Mouse (Mus musculus) thymus, adult 2 months (tissue): ENCODE measurements around the gene Fam166b.

Source experiments
- CTCF ChIP-seq: fragments of 200-500 bp; IDR thresholded peaks from 2 replicates; pipeline ENCODE4 v1.5.1; 2012; ENCODE audit warnings: mild to moderate bottlenecking, control low read depth, low read length, moderate library complexity, borderline replicate concordance; ENCODE audit not compliant: control insufficient read depth, poor library complexity, insufficient read depth; ENCODE audit errors: extremely low read depth
- POLR2A ChIP-seq: fragments of 200-500 bp; IDR thresholded peaks from 2 replicates; pipeline ENCODE4 v1.6.1; 2012; ENCODE audit warnings: mild to moderate bottlenecking, low read length, control low read depth, moderate library complexity; ENCODE audit not compliant: control insufficient read depth, poor library complexity, insufficient read depth; ENCODE audit errors: extremely low read depth

DNA sequence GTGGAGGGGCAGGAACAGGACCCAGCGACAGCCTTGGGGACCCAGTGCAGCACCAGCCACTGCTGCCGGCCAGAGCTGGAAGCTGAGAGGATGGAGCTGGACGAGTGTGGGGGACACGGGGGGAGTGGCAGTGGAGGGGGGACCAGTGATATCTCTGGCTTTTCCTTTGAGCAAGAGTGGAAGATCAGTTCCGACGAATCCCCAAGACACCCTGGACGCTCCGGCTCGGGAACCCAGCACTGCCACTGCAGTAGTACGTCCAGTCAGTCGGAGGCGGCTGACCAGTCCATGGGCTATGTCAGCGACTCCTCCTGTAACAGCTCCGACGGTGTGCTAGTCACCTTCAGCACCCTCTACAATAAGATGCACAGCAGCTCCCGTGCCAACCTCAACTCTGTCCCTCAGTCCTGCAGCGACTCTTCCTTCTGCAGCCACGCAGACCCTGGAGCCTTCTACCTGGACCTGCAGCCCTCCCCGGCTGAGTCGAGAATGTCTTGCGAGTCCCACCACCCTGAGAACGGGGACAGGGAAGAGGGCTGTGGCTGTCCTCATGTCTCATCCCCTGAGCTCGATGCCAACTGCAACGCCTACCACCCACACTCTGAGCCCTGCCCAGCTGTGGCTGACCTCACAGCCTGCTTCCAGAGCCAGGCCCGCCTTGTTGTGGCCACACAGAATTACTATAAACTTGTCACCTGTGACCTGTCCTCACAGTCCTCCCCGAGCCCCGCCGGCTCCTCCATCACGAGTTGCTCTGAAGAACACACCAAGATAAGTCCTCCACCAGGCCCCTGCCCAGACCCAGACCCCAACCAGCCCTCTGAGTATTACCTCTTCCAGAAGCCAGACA lies 13.5 kb downstream of the Fam166b start:
- TF ChIP-seq CTCF (no peak), POLR2A (no peak)
